Mouse (Mus musculus) Patski (cell line): ENCODE results near the gene Hoxc5. TPM values are rescaled to one million over a fixed set of nuclear protein-coding genes. Genes with fewer than 3 reads are reported as not detected.
A peak's percentile ranks its signal among the peaks of the same experiment; 100 is the strongest.

Experiments
- ATAC-seq: fragments of 100-300 bp; one replicate; pipeline ENCODE4 v1.8.0; 2021
- CTCF ChIA-PET: fragments of 350-600 bp; sonication (Branson Sonifier 250); formaldehyde crosslinking; loops from one replicate; lab custom pipeline; 2022; ENCODE audit warnings: inconsistent platforms; lab: Charles Lee
- POLR2A ChIA-PET: fragments of 350-600 bp; sonication (Branson Sonifier 250); formaldehyde crosslinking; loops from one replicate; lab custom pipeline; 2022; ENCODE audit warnings: antibody characterized with exemption, inconsistent platforms; lab: Charles Lee
- DNase-seq: peaks from one replicate; pipeline ENCODE4 v3.0.0-alpha.2; 2011; ENCODE audit warnings: low read depth, low spot score
- H3K27me3 ChIP-seq: fragments of 371-371 bp; one replicate; pipeline ENCODE4 v1.5.1; 2021
- CTCF ChIP-seq: fragments of 100-300 bp; IDR thresholded peaks from one replicate; pipeline ENCODE4 v1.5.1; 2021
- in situ Hi-C: fragments of 300-500 bp; cut with MboI; formaldehyde crosslinking; loops from 3 replicates; pipeline ENCODE4 v1.11.1; 2018; ENCODE audit warnings: low pct_unique_long_range_greater_than_20kb, mixed read lengths
- polyA plus RNA-seq: library from polyadenylated mRNA; unstranded; gene quantifications from one replicate; pipeline ENCODE4 v1.2.3, GENCODE M21; 2021

The Hoxc5 gene
- 0.56 TPM for polyA plus RNA-seq

DNA sequence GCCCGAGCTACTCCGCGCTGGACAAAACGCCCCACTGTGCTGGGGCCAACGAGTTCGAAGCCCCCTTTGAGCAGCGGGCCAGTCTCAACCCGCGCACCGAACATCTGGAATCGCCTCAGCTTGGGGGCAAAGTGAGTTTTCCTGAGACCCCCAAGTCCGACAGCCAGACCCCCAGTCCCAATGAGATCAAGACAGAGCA, at the start of gene Hoxc5:
TSS of gene Hoxc5 (plus strand) at position 132 of the 199 bp plus-strand sequence.
- POLR2A ChIA-PET = interaction anchor here (0.5 to 1.7 kb wide), 3 partner anchors 13 to 210 kb away, joined by 3 to 10 read pairs (median 7); partner anchors contain the start of gene Hoxc8
- H3K27me3 ChIP-seq = no peaks in the 10 kb centered on the region

GRCm38 (mm10) chr15:102917972-102918572, 49.2 kb upstream of the Hoxc5 start:
- no peak for ATAC-seq
- ChIA-PET POLR2A (no interaction called here), CTCF (no interaction called here)
- no peak for TF ChIP-seq CTCF
- H3K27me3 ChIP-seq = peaks cover 45% of the 10 kb centered on the region
- no peak for DNase-seq
- in situ Hi-C loops = no loop called here

More for the DNA sequence above, at the start of gene Hoxc5:
- ATAC-seq = no peak
- TF ChIP-seq CTCF = no peak
- in situ Hi-C loops = loop anchor here (10.0 kb wide), 1 partner anchor 338 kb away; no protein-coding TSS in a partner anchor
- CTCF ChIA-PET = interaction anchor here (1.1 to 3.5 kb wide), 8 partner anchors 14 to 211 kb away, joined by 3 to 43 read pairs (median 8); no protein-coding TSS in a partner anchor
- DNase-seq = no peak

GRCm38 (mm10) chr15:102918611-102919265, 48.5 kb upstream of the Hoxc5 start:
- no peak for TF ChIP-seq CTCF
- POLR2A ChIA-PET = no interaction called here
- CTCF ChIA-PET = interaction anchor here (0.7 kb wide), 1 partner anchor 16 kb away, joined by 3 read pairs; no protein-coding TSS in a partner anchor
- ATAC-seq = no peak
- peaks cover 39% of the 10 kb centered on the region for H3K27me3 ChIP-seq
- DNase-seq = no peak
- in situ Hi-C loops = no loop called here

- peaks cover 30% of the 10 kb centered on the region for H3K27me3 ChIP-seq
- DNase-seq = no peak
- in situ Hi-C loops = no loop called here
- no peak for TF ChIP-seq CTCF
- ATAC-seq = no peak
- CTCF ChIA-PET = interaction anchor here (0.7 kb wide), 1 partner anchor 15 kb away, joined by 3 read pairs; no protein-coding TSS in a partner anchor
- POLR2A ChIA-PET = no interaction called here
Observed at GRCm38 (mm10) chr15:102919336-102920180, 47.7 kb upstream of the Hoxc5 start.

DNA sequence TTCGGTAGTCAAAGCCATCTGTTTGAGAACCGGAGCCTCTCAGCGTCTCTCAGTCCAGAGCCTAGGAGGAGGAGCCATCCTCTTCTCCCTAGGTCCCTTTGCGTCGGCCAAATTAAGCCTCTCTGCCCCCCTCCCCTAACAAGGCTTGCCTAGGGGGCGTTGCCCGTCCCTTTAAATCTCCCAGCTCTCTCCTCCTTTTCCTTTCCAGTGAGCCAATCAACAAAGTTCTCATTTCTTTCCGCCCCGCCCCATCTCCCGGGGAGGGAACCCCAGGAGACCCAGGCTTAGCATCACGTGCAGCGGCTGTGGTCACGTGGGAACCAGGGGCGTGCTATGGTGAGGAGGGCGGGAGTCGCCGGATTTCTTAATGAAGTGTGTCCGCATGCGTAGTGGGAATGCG, 46.6 kb upstream of the Hoxc5 start:
- POLR2A ChIA-PET = no interaction called here
- no peak for TF ChIP-seq CTCF
- CTCF ChIA-PET = no interaction called here
- peak; percentile 33 for DNase-seq
- H3K27me3 ChIP-seq = peaks cover 23% of the 10 kb centered on the region
- in situ Hi-C loops = no loop called here
- peak; percentile 53 for ATAC-seq

- in situ Hi-C loops = no loop called here
- POLR2A ChIA-PET = no interaction called here
Observed at GRCm38 (mm10) chr15:102921053-102922011, 45.9 kb upstream of the Hoxc5 start, which contains the start of gene Hoxc13. Gene Hoxc13, plus strand, starts transcription at chr15:102921103.

GRCm38 (mm10) chr15:102922012-102922362, 45.3 kb upstream of the Hoxc5 start:
- DNase-seq = no peak
- ChIA-PET CTCF (no interaction called here), POLR2A (no interaction called here)
- TF ChIP-seq CTCF = no peak
- peaks cover 18% of the 10 kb centered on the region for H3K27me3 ChIP-seq
- ATAC-seq = no peak
- in situ Hi-C loops = no loop called here

More at GRCm38 (mm10) chr15:102921053-102922011, 45.9 kb upstream of the Hoxc5 start, which contains the start of gene Hoxc13:
- peaks cover 22% of the 10 kb centered on the region for H3K27me3 ChIP-seq
- ATAC-seq (no peak), DNase-seq (no peak)
- no peak for TF ChIP-seq CTCF
- CTCF ChIA-PET = no interaction called here

DNA sequence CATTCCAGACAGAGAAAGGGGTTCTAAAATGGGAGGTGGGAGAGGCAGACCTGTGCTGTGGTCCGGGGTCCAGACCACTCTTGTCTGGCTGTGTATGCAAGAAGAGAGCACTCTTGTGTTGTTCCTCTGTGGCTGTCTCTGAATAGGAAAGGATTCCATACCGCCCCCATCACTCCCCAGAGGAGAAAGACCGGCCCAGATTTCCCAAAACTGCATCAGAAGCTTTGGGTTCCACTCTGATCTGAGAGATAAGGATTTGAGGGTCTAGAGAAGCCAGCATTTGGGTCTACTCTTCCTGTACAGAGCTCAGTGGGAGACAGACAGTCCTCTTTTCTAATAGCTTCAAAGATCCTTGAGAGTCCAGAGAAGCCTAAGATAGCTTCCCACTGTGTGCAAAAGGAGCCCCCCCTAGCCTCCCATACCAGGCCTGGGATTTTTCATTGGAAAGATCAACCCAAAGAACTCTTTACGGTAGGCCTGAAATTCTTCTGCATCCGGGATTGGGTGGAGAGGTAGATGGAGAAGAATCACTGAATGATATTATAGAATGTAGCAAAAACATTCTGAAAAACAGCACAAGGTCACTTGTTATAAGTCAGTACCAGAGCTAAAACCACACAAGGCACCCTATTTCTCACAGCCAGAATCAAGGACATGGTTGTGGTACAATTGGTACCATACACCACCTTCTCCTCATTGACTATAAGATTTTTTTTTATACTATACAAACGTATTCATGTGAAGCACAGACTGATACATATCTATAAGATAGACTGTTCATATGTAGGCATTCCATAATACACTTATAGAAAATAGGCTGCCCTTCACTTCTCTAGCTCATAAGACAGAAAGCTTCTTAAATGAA, 44.4 kb upstream of the Hoxc5 start:
- H3K27me3 ChIP-seq = peaks cover 14% of the 10 kb centered on the region
- no peak for DNase-seq
- no peak for TF ChIP-seq CTCF
- no peak for ATAC-seq
- POLR2A ChIA-PET = interaction anchor here (0.6 kb wide), 1 partner anchor 27 kb away, joined by 3 read pairs; no protein-coding TSS in a partner anchor
- CTCF ChIA-PET = interaction anchor here (1.4 kb wide), 1 partner anchor 9 kb away, joined by 3 read pairs; no protein-coding TSS in a partner anchor
- in situ Hi-C loops = no loop called here
